Mouse (Mus musculus) megakaryocyte progenitor cell, adult 5-6 weeks (primary cell): Measurements from ENCODE around the gene Tmem117. TPM values are rescaled to one million over a fixed set of nuclear protein-coding genes. Genes with fewer than 3 reads are reported as not detected.
A peak's percentile ranks its signal among the peaks of the same experiment; 100 is the strongest.

Source experiments
- ATAC-seq: replicated peaks from 2 replicates; pipeline ENCODE4 v1.8.0; 2016; ENCODE audit warnings: mild to moderate bottlenecking, moderate TSS enrichment, inconsistent platforms; ENCODE audit not compliant: poor library complexity
- total RNA-seq, 2 experiments: library from RNA; stranded (forward) in 1 of 2; stranded (reverse) in 1 of 2; fragments of 157-497, 149-512 nt in 1 of 2; fragments of 200-1000 nt in 1 of 2; gene quantifications; 2 replicates each; pipeline versions ENCODE4 v1.2.3 to v1.2.4; 2015 to 2017

The Tmem117 gene
- total RNA-seq, 2 experiments from 2014 or later: not detected

- peak; percentile 23; the same call in 1 of the 2 replicates for ATAC-seq
Observed at GRCm38 (mm10) chr15:95135926-95136609, 507.0 kb downstream of the Tmem117 start.

- ATAC-seq: no peak
Observed at GRCm38 (mm10) chr15:95137018-95137810, 508.2 kb downstream of the Tmem117 start.

- ATAC-seq: no peak
Observed at GRCm38 (mm10) chr15:95138709-95139409, 509.8 kb downstream of the Tmem117 start.

GRCm38 (mm10) chr15:95144131-95144530 lies 515.1 kb downstream of the Tmem117 start:
- no peak for ATAC-seq

GRCm38 (mm10) chr15:95145118-95145517 lies 516.1 kb downstream of the Tmem117 start:
- ATAC-seq: no peak

Other genes with a start within 250 kb of the Tmem117 start
- not detected in 2 replicates for gene Adamts20, start 163.8 kb upstream of the Tmem117 start, total RNA-seq (2015)
- gene Adamts20, start 163.8 kb upstream of the Tmem117 start, total RNA-seq (2017): 0.03 TPM in 1 of 2 replicates, not detected in the other
- gene Pus7l, start 85.7 kb upstream of the Tmem117 start, total RNA-seq (2015): 12.9 and 17.2 TPM in 2 replicates
- 14.1 and 15.5 TPM in 2 replicates for gene Pus7l, start 85.7 kb upstream of the Tmem117 start, total RNA-seq (2017)
- gene Irak4, start 85.6 kb upstream of the Tmem117 start, total RNA-seq (2015): 11.8 and 14.3 TPM in 2 replicates
- gene Irak4, start 85.6 kb upstream of the Tmem117 start, total RNA-seq (2017): 28.7 and 31.9 TPM in 2 replicates
- gene Twf1, start 39.3 kb upstream of the Tmem117 start, total RNA-seq (2015): 43.9 and 50.1 TPM in 2 replicates
- gene Twf1, start 39.3 kb upstream of the Tmem117 start, total RNA-seq (2017): 27.2 and 28.1 TPM in 2 replicates